Mouse (Mus musculus) right cerebral cortex, adult 2 months (tissue): ENCODE results near the gene Vac14.

Source experiments
- DNase-seq, 2 experiments: peaks; one replicate each; pipeline ENCODE4 v3.0.0; 2021 to 2022; ENCODE audit warnings: low spot score in 2 of 2

Gene Vac14

DNA sequence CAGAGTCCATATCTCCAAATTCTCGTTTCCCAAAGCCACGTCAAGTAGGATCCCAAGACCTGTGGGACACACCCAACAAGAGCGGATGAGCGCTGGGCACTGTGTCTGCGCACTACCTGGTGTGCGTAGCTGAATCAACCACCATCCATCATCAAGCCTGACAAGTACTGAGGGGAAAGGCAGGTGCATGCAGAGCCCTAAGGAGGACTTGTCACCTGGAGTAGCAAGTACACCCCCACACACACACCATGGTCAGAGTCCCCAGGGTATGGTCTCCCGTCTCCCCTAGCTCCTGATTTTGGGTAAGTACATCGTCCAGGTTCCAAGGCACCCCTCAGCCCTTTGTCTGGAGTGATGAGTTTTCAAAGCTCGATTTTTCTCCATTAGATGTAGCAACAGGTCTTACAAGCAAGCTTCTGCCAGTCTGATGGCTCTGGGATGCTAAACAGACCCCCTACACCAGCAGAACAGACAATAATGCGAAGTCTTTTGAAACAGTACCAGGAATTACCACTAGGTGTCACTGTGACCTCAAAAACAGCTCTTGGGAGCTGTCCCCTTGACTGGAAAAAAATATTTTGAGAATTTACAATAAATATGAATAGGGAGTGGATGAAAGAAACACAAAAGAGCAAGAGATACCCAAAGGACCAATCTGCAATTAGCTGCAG, 131.2 kb downstream of the Vac14 start:
- DNase-seq = peak in 1 of 2 experiments; percentile 68

DNA sequence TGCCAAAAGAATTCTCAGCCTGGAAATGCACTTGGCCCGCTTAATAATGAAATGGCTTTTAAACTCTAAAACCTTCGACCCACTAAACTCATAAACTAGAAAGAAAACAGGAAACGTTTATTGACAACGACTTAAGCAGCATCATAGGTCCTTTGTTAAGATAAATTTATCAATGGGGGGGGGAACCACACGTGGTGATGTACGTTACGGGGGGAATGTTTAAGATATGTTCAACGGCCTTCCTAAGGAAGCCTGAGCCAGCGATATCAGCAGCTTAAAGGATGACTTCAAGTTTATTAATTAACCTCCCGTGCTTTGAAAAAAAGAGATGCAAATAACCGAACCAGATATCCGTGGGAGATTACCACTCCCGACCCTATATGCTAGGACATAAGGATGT, 131.9 kb downstream of the Vac14 start:
- DNase-seq = no peak

DNA sequence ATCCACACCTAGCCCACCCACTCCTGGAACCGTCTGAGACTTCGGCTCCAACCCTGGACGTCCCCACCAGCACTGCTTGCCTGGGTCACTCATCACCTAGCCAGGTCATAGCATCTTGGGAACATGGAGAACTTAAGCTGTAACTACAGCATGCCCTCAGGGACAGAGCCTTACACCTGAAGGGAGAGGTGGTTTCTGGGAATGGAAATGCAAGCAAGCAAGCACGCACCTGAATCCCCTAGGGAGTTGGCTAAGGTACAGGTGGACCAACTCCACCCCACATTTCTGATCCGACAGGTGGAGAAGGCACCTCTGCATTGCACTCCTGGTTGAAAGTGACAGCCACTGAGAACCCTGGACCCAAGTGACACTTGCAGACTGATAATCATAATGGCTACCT, 133.1 kb downstream of the Vac14 start:
- no peak for DNase-seq

DNA sequence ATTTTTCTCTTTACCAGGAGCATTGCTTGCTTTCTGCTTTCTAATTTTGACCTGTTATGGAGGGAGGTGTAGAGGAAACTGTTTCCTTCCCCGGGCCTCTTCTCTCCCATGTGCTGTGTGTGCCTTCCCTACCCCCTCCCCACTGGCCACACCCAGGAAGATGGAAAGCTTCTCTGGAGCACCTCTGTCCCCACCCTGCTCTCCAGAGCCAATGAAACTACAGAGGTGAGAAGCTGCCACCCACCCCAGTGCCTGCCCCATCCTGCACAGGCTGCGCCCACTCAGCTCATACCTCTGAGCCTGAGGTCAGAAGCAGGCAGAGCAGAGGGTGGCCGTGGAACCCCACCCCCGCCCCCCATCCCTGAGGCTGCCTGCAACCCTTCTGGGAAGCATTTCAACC, 136.3 kb downstream of the Vac14 start:
- DNase-seq = peak in 1 of 2 experiments; percentile 52

DNA sequence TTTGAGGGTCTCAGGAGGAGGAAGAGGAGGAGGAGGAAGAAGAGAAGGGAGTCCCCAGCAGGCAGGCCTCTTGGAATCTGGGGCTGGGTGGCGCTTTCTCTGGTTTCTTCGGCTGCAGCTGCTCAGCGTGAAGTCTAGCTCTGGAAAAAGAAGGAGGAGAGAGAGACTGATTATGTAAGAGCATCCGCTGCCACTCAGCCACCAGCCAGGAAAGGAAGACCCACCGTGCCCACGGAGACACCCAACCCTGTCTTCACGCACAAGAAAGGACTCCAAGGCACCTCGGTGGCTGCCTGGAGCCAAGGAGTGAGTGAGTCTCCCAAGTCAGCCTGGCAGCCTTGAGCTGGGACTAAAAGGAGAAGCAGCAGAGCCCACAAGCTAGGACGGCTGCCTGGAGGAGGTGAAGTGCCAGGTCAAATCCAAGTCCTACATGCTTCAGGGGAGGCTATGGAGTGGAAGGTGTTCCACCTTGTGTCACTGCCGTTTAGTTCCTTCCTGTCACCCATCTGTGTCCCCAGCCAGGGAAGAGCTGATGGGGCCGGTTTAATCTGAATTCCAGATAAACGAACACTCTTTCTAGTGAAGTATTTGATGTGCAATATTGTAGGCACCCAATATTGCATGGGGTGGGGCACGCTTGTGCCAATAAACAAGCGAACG, 137.3 kb downstream of the Vac14 start:
- DNase-seq = peak; percentile 74 to 75

DNA sequence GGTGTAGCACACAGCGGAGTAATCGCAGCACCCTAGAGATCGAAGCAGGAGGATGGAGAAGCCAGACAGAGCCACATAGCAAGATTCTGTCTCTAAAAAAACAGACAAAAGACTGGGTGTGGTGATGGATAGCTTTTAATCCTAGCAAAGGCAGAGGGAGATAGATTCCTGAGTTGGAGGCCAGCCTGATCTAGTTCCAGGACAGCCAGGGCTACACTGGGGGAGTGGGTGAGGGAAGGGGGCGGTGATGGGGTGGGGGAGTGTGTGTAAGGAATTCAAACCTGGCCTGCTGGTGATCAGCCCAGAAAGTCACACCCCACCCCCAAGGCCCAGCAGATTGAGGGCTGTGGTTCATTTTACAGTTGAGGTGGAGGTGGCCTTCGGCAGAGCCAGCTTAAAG, 137.8 kb downstream of the Vac14 start:
- no peak for DNase-seq

DNA sequence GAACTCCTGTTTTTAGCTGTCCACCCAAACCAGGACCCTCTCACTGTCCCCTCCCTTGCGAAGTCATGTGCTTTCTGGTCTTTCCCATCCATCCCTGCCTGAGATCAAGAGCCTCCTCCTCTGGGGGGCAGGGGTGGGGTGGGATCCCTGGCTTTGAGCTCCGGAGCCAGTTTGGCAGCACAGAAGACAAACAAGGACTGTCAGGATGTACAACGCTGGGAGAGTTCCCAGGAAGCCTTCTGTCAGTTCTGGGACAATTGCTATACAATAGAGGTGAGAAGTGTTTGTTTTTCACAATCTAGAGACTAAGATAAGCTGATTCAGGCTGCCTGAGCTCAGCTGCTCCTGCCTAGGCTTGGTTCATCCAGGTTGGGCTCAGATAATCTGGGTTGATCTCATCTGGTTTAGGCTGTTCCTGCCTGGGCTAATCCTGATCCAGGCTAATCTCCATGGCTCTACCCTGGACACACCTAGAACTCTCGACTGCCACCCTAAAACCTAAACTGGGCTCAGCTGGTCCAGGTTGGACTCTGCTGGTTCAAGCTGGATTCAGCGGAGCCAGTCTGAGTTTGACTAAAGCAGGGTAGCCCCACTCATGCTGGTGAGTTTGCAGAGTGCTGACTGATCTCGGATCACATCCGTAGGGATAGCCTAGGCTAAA, 142.0 kb downstream of the Vac14 start:
- no peak for DNase-seq

DNA sequence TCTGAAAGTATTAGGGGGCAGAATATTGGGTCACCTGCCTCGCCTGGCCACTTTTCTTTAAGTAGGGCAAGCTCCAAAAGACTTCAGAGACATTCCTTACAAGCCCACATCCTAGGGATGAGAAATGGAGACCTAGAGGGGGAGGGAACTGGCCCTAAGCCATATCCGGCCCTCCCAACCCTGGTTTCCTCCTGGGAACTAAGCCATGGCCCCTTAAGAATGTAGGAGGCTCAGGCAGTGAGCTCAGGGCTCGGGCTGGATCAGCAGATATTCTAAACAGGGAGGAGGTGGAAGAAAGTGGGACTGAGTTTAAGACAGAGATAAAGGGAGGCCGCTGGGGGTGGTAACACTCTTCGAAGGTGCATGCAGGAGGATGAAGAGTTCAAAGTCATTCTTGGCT, 142.8 kb downstream of the Vac14 start:
- DNase-seq = no peak

DNA sequence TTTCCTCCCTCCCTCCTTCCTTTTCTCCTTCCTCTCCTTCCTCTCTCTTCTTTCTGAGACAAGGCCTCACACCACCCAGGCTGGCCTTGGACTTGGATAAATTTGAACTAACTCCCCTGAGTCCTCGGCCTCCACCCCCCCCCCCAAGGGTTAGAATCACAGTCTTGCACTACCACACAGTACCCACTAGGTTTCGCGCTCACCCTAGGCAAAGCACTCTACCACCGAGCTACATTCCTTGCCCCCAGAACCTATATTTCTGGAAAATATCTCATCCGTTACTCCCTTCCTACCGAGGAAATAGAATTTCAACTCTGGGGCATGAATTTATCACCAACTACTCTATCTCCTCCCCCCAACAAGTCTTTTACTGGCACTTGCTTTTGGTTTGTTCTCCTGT, 143.6 kb downstream of the Vac14 start:
- DNase-seq = no peak

DNA sequence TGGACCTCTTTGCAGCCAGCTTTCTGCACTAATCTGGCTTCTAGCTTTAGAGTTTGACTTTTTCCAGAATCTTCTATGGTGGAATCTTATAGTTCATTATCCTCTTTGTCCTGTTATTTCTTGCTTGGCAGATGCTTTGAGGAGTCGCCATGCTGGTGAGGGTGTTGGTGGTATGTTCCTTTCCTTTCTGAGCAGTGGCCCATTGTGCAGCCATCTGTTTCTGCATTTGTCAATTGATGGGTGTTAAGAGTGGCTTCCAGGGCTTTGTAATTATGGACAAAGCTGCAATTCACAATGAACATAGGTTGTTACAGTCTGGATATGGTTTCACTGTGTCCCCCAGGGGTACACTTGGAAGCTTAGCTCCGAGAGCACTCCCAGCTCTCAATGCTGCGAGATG, 146.3 kb downstream of the Vac14 start:
- no peak for DNase-seq

DNA sequence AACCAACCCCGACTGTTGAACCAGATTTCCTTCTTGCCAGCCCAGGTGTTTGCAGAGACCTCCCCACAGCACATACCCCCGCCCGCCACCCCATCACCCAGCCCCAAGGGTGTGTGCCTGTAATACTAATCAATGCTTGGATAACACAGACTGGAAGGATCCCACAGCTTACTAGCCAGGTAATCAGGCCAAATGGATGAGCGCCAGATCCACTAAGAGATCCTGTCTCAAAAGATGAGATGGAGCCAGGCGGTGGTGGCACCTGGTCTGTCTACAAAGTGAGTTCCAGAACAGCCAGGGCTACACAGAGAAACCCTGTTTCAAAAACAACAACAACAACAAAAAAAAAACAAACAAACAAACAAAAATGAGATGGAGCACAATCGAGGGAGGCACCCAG, 148.9 kb downstream of the Vac14 start:
- DNase-seq = no peak
